Mouse (Mus musculus) layer of hippocampus, adult 11-12 months (tissue): Measurements from ENCODE around the gene Syt11.
"Not testable (repeated sequence)": the region's sequence is repeated elsewhere in the genome, so short reads cannot be mapped to it uniquely, and the experiment has no call there.

Experiments
- DNase-seq: peaks from one replicate; pipeline ENCODE4 v3.0.0; 2022; ENCODE audit warnings: low spot score

Syt11 gene

DNA sequence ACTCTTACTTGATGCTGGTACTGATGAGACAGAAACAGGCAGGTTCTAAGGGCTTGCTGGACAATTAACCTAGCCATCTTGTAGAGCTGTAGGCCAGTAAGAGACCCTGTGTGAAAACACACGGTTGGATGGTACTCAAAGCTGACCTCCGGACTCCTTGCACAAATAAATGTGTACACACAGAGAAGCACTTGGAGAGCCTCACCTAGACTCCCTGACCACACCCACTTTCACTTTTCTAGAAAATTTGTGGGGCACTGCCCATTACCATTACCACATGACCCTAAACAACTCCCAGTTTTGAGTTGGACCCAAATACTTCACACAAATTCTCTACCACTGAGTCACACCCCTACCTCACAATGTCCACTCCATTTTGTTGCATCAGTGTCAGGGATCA is 38.4 kb downstream of the Syt11 start:
- DNase-seq = no peak

DNA sequence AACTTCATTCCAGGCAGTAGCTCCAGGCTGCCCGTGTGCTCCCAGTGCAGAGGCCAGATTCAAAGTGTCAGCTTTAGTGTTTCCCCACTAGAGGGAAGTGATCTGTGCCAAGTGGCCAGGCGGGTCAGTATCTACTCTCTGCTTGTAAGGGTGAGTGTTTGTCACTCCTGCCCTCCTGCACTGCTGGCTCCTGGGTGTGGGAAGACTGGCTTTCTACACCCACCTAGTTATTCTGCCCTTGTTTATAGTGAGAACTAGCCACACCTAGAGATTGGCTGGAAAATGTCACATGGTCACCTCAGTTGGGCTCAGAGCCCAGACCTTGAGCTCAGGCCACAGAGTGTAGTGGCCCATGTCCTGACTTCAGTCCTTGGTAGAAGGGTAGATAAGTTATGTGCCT is 55.9 kb downstream of the Syt11 start:
- no peak for DNase-seq

DNA sequence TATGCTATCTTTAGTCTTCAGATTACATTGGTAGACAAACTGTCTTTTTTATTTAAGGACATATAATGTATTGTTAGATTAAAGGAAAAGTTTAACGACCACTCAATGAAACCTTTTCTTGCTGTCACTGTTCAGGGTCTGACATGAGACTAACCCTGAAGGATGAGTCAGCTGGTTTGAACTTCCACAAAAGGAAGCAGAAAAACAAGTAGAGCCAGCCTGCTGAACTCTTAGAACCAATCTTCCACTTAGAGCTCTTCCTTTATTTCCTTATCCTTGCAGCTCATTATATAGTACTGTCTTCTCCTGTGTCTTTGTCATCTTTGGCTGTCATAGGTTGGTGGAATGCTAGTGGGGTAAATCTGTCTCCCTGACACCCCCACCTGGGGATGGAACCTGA is 57.1 kb downstream of the Syt11 start:
- no peak for DNase-seq

DNA sequence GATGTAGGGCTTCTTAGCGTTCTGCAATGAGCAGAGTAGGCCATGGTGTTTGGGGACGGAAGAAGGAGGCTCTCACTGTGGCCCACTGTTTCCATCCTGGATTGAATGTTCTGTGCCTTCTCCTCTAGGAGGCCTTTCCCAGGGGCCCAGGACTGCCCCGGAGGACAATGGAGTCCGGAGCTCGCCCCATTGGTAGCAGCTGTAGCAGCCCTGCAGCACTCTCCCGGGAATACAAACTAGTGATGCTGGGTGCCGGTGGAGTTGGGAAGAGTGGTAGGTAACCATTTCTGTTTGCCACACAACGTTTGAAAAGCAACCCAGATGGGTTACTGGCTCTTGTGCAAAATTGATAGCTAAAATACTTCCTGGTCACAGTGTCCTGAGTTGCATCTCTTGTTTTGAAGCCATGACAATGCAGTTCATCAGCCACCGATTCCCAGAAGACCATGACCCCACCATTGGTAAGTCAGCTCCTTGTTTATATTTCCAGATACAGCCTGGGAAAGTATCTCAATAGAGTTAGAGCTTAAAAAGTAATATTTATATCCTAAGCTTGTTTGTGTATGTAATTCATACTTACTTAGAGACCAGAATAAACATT is 57.7 kb downstream of the Syt11 start:
- DNase-seq = peak; percentile 33

DNA sequence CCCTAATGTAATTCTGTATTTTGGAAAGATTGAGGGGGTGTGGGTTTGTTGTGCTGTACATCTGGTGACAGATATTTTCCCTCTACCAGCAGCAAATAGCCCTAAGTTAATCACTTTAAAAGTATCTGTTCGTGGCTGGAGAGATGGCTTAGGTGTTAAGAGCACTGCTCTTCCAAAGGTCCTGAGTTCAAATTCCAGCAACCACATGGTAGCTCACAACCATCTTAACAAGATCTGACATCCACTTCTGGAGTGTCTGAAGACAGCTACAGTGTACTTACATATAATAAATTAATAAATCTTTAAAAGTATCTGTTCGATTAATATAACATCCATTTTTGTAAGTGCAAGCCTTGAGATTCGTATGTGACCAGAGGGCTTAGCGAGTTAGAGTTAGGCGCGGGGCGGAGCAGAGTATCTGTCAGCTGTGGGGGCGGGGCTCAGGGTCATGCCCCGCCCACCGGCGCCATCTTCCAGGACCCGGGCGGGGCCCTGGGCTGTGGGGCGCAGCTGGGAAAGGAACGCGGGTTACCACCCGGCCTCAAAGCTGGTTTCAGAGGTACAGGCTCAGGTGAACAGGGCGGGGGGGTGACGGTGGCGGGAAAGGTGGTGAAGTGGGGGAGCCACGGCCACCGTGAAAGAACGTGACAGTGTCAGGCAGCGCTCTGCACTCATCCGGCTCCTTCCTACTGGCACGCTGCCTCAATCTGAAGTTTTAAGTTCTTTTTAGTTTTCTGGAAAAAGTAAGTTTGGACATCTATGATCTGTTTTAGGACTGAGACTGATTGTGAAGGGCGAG is 58.4 kb downstream of the Syt11 start, which contains the start of gene Rit1:
Gene Rit1 (plus strand): TSS at position 440 of the 799 bp plus-strand sequence.
- DNase-seq = peak; percentile 84

DNA sequence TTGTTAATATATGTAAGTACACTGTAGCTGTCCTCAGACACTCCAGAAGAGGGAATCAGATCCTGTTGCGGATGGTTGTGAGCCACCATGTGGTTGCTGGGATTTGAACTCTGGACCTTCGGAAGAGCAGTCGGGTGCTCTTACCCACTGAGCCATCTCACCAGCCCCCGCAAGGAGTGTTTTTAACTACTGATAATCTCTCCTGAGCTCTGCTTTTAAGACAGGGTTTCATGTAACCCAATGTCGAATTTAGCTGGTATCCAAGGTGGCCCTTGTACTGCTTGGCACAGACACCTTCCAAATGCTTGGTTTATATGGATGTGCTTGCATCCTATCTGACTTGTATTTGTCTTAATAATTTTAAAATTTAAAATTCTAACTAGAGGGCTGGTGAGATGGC is 59.2 kb downstream of the Syt11 start:
- not testable (repeated sequence) for DNase-seq

DNA sequence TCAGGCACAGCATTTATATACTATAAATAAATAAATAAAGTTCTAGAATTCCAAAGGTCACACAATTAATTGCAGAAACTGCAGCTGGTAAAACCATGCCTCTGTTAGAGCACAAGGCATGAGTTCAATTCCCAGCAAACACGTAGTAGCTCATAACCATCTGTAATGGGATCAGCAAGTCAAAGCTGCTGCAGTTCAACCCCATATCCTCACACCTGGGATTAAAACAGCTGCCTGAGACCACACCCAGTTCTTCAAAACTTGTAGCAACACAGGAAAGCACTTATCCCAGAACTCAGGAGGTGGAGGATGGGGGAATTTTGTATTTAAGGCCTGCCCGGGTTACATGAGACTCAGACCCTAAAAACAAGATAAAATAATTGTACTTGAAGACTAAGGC is 60.2 kb downstream of the Syt11 start:
- no peak for DNase-seq

DNA sequence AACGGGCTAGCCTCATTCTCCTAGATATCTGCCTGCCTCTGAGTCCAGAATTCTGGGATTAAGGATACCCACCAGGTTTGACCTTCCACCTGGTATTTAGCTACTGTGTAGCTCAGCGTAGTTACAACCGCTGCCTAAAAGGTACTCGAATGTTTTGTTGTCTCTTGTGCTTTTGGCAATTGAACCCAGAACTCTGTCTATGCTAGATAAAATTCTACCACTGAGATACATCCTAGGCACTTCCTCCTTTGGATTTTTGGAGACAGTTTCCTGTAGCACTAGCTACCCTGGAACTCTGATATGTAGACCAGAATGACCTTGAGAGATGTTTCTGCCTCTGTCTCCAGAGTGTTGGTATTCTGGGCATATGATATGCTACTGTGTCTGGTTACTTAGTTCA is 61.3 kb downstream of the Syt11 start:
- no peak for DNase-seq

DNA sequence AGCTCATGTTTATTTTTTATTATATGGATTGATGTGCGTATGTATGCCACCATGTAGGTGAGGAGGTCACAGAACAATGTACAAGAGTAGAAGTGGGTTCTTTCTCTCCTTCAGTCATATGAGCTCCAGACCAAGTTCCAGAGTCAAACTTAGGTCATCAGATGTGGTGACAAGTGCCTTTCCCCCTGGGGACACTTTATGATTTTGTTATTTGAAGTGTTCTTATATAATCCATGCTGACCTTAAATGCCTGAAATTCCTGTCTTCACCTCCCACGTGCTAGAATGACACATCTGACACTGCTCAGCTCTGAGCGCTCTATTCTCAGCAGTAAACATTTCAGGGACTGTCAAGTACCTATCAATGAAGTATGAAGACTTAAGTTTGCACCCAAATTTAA is 73.7 kb downstream of the Syt11 start:
- DNase-seq = no peak

DNA sequence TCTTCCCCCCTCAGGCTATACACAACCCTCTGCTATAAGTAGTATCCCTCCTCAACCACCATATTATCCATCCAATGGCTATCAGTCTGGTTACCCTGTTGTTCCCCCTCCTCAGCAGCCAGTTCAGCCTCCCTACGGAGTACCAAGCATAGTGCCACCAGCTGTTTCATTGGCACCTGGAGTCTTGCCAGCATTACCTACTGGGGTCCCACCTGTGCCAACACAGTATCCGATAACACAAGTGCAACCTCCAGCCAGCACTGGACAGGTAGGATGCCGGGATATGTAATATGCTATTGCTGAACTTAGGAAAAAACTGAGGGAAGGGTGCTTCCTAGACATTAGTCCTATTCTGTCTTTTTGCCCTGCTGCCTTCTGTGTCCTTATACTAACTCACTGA is 74.7 kb downstream of the Syt11 start:
- DNase-seq = no peak

DNA sequence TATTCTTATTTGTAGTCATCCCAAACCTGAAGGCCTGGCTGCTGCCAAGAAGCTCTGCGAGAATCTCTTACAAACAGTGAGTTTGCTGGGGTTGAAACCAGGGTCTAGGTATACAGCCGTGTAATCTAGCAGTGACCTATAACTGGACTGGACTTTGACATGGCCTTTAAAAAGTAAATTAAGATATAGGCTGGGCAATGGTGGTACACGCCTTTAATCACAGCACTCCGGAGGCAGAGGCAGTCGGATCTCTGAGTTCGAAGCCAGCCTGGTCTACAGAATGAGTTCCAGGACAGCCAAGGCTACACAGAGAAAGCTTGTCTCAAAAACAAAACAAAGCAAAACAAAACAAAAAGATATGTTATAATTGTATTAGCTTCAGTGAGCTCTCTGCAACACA is 76.1 kb downstream of the Syt11 start:
- no peak for DNase-seq

DNA sequence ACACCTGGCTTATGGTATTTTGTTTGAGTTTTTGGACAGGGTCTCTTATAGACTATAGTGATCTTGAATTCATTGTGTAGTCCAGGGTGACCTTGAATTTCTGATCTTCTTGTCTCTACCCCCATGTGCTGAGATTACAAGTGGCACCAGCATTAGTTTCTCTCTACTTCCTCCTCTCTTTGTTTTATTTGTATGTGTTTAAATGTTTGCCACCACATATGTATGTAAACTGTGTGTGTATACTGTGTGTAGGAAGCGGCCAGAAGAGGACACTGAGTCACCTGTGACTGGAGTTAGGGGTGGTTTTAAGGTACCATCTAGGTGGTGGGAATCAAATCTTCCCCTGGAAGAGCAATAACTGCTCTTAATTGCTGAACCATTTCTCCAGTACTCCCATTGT is 76.9 kb downstream of the Syt11 start:
- DNase-seq = no peak

DNA sequence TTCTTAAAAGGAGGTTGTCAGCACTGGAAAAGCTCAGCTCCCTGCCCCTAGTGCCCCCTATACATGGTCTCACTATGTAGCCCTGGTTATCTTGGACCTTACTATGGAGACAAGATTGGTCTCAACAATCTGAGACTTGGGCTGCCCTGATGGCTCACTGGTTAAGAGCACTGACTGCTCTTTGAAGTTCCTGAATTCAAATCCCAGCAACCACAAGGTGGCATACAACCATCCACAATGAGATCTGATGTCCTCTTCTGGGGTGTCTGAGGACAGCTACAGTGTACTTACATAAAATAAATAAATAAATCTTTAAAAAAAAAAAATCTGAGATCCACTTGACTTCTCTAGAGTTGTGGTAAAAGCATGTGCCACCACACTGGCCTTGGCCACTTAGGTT is 79.4 kb downstream of the Syt11 start:
- no peak for DNase-seq
